Mouse (Mus musculus) frontal cortex, postnatal 10 days (tissue): ENCODE results near the gene Adam19.
A peak's percentile ranks its signal among the peaks of the same experiment; 100 is the strongest.
"Not testable (repeated sequence)": the region's sequence is repeated elsewhere in the genome, so short reads cannot be mapped to it uniquely, and the experiment has no call there.

Experiments used
- DNase-seq, 2 experiments: peaks; one replicate each; pipeline ENCODE4 v3.0.0; 2022; ENCODE audit warnings: low spot score in 2 of 2, mixed read lengths in 1 of 2

Adam19 gene

GRCm38 (mm10) chr11:46055896-46056769, at the start of gene Adam19:
Gene Adam19, plus strand, starts transcription at chr11:46055992.
- DNase-seq: peak; percentile 65 to 72

DNA sequence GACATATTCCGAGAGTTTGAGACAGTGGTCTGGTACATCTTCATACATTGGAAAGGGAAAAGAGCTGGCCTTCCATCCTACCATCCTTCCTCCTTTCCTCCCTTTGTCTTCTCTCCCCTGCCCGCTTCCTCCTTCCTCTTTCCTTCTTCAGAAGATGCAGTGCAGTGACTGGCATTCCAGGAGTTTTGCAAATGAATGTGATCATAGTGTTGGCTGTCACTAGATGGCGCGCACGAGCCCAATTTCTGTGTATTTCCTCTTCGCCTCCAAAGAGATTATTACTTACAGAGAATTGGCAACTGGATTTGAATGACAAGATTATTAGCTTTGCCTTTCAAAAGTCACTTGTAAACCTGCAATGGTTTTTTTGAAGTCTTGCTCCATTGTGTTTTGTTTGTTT, 39.7 kb upstream of the Adam19 start:
- DNase-seq: peak; percentile 26 to 58

GRCm38 (mm10) chr11:46020246-46020645, 35.5 kb upstream of the Adam19 start:
- DNase-seq: no peak

- no peak for DNase-seq
Observed at GRCm38 (mm10) chr11:46021850-46022249, 33.9 kb upstream of the Adam19 start.

GRCm38 (mm10) chr11:46022983-46023382, 32.8 kb upstream of the Adam19 start:
- no peak for DNase-seq

- no peak for DNase-seq
Observed at GRCm38 (mm10) chr11:46025962-46026392, 29.8 kb upstream of the Adam19 start.

DNA sequence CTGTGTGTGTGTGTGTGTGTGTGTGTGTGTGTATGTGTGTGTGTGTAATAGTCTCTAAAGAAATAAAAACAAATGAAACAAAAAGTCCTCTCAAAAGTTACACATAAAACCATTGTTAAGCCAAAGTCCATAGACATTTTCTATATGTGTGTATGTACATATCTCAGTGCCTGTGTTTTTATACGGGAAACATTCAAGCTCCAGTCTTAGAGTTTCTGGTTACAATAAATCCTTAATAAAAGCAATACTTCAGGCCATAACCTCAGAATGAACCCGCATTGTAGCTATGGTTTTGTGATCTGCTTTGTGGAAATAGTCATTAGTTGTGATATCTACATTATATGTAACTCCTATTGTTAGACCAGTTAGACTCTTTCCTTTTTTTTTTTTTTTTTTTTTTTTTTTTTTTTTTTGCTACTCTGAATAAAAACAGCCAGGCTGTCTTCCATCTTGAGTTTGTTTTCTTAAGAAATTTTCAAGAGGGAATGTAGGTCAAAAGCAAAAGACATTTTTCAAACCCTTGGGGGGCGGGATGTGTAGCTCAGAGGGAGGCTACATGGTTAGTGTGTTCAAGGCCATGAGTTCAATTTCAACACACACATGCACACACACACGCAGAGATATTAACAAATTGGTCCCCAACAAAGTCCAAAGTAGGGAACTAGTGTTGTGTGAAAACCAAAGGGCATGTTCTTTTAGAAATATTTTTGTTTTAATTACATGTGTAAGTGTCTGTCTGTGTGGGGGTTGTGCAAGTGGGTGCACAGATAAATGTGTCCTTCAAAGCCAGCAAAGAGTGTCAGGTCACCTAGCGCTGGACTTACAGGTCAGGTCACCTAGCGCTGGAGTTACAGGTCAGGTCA, 27.6 kb upstream of the Adam19 start:
- DNase-seq: no peak

DNA sequence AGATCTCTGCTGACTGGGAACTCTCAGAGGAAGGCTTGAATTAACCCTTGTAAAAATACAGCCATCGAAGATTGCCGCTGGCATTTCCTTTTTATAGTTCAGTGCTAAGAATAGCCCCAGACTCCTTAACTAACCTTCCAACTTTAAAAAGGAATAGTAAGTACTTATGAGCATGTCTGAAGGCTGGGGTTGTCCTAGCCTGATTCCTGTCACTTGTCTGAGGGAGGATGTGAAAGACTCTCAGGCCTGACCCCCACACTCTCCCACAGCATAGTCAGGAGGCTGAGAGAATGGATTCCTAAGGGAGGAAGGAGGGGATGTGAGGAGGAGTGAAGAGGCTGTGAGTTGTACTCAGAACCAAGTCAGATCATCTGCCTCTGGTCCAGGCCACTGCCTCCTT, 26.3 kb upstream of the Adam19 start:
- DNase-seq: no peak

GRCm38 (mm10) chr11:46030026-46030425, 25.8 kb upstream of the Adam19 start:
- no peak for DNase-seq

DNA sequence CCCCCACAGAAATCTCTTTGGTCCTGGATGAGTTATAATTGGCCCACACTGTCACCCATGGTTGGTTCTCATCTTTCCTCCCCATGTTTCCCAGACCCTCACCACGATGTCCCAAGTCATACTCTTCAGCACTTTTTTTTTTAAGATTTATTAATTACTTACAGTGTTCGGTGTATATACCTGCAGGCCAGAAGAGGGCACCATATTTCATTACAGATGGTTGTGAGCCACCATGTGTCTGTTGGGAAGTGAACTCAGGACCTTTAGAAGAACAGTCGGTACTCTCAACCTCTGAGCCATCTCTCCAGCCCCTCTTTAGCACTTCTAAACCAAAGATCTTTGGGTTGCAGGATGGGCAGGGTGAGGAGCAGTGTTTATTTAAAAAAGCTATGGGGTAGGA, 24.3 kb upstream of the Adam19 start:
- no peak for DNase-seq

GRCm38 (mm10) chr11:46032956-46033355, 22.8 kb upstream of the Adam19 start:
- no peak for DNase-seq

GRCm38 (mm10) chr11:46036374-46036773, 19.4 kb upstream of the Adam19 start:
- no peak for DNase-seq

GRCm38 (mm10) chr11:46038901-46039300, 16.9 kb upstream of the Adam19 start:
- no peak for DNase-seq

DNA sequence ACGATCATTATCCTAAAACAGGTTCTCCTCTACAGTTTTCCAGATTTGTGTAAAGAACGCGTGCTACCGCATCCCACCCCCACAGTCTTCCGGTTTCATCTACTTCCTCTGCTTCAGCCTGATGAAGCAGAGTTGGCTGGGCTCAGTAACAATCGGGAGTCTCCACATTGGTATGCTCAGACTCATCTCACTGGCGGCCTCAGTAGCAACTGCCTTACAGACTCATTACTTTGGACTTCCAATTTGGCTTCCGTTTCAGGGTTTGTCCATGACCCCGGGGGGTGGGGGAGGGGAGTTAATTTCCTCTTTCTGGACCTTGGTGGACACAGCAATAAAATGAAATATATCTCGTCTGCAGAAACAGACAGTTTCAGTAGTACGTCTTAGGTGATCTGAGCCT, 16.5 kb upstream of the Adam19 start:
- no peak for DNase-seq

DNA sequence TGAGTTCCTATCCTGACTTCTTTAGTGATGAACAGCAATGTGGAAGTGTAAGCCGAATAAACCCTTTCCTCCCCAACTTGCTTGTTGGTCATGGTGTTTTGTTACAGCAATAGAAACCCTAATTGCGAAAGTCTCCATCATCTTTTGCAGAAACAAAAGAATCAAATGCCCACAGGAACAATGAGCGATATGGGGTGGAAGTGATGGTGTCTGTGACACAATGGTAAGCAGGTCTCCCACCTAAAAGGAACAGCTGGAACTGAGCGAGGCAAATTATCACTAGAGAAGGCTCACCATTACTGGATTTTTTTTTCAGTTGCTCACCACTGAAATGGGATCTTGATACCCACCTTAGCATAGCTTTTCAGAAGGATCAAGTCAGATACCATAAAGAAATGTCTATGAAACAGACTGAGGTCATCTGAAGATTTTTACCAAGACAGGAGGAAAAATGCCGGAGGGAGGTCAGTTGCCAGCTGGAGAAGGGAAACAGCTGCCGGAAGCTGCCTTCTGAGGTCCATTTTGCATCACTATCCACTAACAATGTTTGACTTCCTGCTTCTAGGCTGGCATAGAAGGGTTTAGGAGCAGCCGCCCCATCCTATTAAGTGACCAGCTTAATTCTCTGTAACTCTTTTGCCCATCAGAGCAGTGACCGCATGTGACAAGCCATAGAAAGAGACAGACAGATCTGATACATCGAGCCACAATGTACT, 14.8 kb upstream of the Adam19 start:
- no peak for DNase-seq

DNA sequence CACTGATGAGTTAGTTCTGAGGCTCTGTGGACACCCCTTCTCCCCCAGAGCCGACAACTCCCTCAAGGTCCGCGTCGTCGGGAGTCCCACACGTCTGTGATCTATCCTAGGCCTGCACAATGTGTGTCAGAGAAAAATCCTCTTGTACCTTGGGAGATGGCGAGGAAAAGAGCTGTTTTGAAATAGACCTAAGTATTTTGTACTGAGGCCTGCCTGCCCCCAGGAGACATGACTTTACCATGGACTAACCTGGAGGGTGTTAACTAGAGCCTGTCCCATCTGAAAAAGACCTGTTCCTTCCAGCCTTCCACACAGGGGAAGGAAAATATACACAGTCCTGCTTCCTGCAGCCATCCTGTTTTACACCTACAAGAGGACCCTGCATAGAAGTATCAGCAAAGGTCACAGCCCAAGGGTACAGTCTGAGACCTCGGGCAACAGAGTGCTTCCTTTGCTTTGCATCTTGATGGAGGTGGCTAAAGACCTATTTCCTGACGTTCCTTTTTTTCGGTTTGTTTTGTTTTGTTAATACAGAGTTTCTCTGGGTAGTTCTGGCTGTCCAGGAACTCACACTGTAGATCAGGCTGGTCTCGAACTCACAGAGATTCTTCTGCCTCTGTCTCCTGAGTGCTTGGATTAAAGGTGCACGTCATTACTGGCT, 14.1 kb upstream of the Adam19 start:
- DNase-seq: no peak

DNA sequence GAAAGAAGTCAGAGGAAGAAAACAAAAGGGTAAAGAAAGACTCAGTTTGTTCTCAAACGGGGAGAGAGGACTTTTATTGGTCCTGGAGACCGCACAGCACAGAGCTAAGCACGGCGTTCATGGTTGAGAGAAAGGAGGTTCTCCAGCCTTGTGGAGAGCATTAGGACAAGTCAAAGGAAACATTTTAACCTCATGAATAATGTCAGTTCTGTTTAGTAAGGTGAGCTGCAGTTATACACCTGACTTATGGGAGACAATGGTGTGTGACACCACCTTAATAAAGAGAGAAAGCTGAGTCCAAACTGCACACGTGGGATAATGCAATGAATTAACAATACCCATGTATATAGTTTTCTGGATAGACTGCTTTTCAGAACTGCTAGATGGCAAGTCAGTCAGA, 11.0 kb upstream of the Adam19 start:
- DNase-seq: no peak

DNA sequence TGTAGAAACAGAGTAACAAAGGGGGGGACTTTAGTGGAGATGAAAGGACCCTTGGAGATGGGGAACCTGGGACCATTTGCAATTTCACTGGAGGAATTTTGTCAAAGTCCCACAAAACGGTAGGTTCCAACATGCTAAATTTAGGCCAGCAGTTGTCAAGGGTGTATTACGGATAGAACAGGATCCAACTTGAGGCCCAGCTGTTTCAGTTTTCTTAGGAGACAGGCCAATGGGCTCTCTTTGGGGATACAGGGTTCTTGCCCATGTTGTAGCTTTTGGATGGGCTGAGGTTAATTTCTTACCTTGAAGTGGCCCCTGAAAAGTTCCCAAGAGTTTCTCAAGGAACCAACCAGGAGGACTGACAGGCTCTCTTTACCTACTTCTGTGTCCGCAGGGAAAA, 8.5 kb upstream of the Adam19 start:
- DNase-seq: no peak

DNA sequence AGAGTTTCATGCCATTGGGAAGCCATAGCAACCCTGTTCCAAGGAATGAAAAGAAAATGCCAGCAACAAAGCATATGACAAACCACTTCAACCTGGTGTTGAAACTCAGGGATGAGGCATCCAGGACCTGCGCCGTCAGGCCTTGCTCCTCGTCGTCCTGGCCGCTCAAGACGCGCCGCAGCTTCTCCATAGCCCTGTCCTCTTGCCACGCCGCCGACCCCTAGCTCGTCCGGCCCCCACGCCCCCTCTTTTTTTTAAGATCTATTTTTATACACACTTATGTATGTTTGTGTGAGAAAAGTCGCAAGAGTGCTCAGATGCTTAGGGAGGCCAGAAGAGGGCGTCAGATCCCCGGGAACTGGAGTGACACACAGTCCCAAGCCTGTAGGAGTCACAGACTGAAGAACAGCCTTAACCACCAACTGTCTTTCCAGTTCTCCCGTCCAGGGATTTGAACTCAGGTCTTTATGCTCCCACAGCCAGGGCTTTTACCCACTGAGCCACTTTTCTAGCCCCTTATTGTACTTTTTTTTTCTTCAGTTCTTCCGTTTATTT, 3.6 kb upstream of the Adam19 start, which contains the start of gene Gm12166:
Gene Gm12166, minus strand, starts transcription at position 217 of the 555 bp plus-strand sequence.
- not testable (repeated sequence) for DNase-seq

GRCm38 (mm10) chr11:46053457-46053856, 2.3 kb upstream of the Adam19 start:
- DNase-seq: not testable (repeated sequence)

GRCm38 (mm10) chr11:46054311-46054710, 1.5 kb upstream of the Adam19 start:
- no peak for DNase-seq
